Mouse (Mus musculus) heart, postnatal 14 days (tissue): ENCODE data around the gene Anp32e. TPM values are rescaled to one million over a fixed set of nuclear protein-coding genes. Genes with fewer than 3 reads are reported as not detected.
A peak's percentile ranks its signal among the peaks of the same experiment; 100 is the strongest.
"Not testable (repeated sequence)": the region's sequence is repeated elsewhere in the genome, so short reads cannot be mapped to it uniquely, and the experiment has no call there.

Experiments
- DNase-seq, 2 experiments: peaks; one replicate each; pipeline ENCODE4 v3.0.0; 2021 to 2022
- intact Hi-C: fragments of 180-260 bp; cut with DNase I; formaldehyde crosslinking; loops from one replicate; pipeline ENCODE4 v1.15.1; 2025
- long read RNA-seq, 2 experiments: library from polyadenylated mRNA; stranded (forward); transcript quantifications; one replicate each; pipeline ENCODE4 v2.0.0; 2021
- total RNA-seq, 2 experiments: library from RNA; stranded (reverse); gene quantifications; 2 replicates each; pipeline ENCODE4 v1.2.3; 2021

Gene Anp32e
- total RNA-seq, result 10 to 100 TPM; 72.7 to 86.1 TPM
- long read RNA-seq, experiment 1, transcript Anp32e-202 (7 exons, 3,274 nt), result major isoform, 39 of 51 reads
- long read RNA-seq, experiment 1, partial matches to known transcripts, result 1 of 51 reads
- long read RNA-seq, experiment 1, other reads (novel, unspliced or antisense), result 9 of 51 reads
- long read RNA-seq, experiment 2, transcript Anp32e-202 (7 exons, 3,274 nt), result major isoform, 42 of 58 reads
- long read RNA-seq, experiment 2, partial matches to known transcripts, result 13 of 58 reads
- long read RNA-seq, experiment 2, other reads (novel, unspliced or antisense), result 0 of 58 reads

DNA sequence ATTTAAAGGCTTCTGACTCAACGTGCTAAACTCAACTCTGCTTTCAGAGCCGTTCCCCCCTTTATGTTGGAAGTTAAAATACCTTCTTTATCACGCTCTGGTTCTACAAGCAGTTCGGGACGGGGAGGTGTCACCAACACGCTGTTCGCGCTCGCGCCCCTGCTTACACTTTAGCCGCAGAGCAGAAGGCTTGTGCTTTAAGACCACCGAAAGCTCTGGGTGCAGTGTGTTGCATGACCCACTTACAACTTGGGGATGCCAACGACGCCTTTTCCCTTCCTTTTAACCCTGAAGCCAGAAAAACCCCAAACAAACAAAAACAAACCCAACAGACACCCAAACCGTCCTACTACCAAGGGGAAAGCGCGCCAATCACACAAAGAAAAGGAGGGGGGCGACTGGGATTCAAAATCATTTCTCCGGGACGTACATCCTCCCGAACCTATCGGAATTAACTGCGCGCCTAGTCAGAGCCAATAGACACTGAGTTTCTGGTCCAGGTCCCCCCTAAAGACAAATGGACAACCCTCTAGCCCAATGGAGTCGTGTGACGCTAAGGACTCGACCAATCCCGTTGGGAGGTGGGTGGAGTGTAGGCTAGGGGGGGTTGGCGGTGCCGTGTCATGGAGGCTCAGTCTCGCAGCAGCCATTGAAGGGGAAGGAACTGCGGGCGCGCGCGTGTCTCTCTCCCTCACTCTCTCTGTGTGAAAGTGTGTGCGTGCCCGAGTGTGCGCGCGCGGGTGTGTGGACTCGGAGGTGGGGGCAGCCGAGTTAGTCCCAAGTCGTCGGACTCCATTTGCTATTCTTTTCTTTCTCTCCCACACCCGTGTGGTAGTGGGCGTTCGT is at the start of gene Anp32e:
Gene Anp32e, plus strand, starts transcription at position 589 of the 846 bp plus-strand sequence.
- peak; percentile 95 to 97 for DNase-seq
- intact Hi-C loops, result no loop called here

DNA sequence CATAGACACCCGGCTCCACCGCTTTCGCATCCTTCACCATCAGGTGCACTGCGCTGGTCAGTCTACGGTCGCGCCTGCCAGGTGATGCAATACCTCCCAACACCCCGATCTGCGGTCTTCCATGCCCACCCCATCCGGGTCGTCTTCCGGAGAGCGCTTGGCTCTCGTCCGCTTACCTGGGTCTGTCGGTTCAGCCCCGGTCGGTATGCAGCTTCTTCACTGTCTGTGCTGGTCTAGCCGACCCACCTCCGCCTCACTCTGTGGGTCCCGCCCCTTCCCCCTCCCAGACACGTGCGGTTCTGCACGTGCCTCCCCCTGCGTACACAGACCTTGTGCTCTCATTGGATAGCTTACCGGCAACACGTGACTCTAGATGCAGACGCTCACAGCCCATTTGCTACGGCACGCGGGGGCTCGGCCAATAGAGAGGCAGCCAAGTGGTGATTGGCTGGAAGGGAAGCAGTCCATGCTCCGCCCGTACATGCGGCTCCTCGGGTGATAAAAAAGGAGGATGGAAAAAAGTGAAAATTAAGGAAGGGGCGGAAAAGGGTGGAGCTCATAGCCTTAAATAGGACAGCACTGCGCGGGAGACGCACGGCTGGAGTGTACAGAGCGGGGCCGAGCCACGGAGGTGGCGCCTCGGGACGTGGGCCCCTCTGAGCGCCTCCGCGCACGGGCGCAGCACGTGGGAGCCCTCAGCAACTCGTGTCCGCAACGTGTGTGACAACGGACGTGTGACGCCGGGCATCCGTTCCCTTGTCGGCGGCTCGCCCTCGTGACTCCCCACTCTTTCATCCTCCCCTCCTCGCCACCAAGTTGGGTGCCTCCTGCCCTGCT is 46.8 kb upstream of the Anp32e start, which contains the start of gene Ciart:
Gene Ciart, minus strand, starts transcription at position 273 of the 837 bp plus-strand sequence.
- DNase-seq, result peak; percentile 88 to 91
- intact Hi-C loops, result no loop called here

DNA sequence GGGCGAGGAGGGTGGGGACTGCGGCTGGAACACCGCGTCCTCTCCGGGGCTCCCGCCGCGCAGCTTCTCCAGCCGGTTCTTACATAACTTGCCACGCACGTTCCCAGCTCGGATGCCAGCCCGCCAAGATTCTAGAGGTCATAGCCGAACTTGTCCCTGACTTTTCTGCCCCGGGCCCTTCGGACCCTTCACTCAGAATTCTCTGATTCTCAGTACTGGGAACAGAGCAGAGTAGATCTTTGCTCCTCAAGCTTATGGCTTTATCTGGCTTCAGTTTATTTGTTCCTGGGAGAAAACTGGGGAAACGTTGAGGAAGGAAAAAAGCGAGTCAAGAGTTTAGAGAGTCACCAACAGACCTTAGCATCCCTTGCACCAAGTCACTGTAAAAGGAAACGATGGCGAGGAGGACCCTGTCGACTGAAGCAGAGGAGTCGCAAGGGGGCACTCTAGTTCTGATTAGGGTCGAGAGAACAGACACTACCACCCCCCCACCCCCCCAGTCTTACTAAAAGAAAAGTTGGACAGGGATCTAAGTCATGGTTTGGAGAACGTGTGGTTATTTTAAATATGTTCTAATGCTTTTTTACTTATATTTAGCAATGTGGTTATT is 46.1 kb upstream of the Anp32e start:
- DNase-seq, result peak; percentile 77 to 86
- intact Hi-C loops, result loop anchor here (1.0 kb wide), 1 partner anchor 23 kb away; no protein-coding TSS in a partner anchor

DNA sequence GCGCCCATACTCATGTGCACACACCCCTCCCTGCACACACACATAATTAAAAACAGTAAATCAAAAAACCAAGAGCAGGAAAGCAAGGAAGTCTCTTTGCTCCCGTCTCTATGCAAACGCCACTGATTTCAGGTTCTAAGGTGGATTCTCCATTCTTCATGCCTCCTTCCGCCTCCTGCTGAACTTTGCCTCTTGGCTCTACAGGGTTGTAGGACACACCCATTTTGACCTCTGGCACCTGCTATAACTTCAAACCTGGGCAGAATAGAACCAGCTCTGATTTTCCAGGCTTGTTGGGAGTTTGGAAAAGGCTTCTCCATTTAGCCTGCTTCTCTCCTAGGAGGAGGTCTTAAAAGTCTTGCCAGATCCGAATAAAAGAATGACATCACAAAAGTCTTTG is 44.6 kb upstream of the Anp32e start:
- intact Hi-C loops, result no loop called here
- DNase-seq, result no peak

DNA sequence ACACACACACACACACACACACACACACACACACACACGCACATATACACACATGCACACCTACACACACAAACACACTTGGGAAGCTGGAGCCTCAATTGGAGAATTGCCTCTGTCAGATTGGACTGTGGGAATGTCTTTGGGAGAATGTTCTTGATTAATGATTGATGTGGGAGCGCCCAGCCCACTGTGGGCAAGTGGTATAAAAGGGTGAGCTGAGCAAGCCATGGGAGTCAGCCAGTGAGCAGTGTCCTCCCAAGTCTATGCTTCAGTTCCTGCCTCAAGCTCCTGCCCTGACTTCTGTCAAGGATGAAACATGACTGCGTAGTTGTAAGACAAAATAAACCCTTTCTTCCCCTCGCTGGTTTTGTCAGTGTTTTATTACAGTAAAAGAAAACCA is 41.5 kb upstream of the Anp32e start:
- intact Hi-C loops, result no loop called here
- DNase-seq, result no peak

DNA sequence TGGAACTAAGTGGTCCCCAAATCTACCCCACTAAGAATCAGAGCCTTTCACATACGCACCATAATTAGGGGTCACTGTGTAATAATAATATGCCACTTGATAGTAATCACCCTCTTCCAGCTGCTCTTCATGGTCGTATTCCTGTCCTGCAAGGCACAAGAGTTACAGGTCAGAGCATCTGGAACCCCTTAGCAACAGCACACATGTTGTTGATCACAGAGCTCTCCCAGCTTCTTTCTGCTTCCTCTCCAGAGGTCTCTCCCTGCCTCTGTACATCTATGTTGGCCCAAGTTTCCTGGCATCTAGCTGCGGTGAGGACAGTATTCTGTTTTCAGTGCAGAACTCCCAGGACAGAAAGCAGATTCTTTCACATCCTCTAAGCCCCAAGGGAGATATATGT is 39.4 kb upstream of the Anp32e start:
- intact Hi-C loops, result no loop called here
- DNase-seq, result no peak

DNA sequence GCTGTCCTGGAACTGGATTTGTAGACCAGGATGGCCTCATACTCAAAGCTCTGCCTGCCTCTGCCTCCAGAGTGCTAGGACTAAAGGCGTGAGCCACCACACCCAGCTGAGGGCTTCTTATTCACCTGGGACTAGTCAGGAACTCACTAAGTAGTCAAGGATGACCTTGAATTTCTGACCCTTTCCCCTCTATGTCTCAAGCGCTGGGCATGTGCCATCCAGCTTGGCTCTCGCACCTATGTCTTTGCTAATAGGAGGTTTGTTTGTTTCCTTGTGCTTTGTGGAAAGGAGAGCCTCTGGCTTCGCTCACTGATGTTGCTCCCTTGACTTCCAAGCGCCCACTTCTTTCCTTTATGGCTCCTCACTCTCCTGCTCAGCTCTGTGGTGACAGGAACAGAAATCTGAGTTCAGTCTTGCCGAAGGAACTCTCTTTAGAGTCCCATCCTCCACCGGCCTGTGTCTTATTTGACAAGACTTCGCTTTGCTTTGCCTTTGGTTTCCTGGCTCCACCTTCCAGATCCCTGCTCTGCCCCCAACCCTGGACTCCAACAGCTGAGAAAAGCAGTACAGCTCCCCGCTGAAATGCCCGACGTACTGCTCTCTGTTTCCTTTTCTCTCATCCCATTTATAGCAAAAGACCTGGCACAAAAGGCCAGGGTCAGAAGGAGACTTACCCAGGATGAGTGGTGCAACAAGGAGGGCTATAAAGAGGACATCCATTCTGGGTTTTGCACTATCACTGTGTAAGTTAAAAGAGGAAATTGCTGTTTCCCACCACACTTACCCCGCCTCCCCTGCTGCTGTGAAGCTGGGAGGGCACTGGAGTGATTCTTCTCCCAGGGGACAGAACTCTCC is 37.6 kb upstream of the Anp32e start, which contains the start of gene BC028528:
Gene BC028528, minus strand, starts transcription at position 795 of the 855 bp plus-strand sequence.
- intact Hi-C loops, result no loop called here
- peak; percentile 49 to 53 for DNase-seq

DNA sequence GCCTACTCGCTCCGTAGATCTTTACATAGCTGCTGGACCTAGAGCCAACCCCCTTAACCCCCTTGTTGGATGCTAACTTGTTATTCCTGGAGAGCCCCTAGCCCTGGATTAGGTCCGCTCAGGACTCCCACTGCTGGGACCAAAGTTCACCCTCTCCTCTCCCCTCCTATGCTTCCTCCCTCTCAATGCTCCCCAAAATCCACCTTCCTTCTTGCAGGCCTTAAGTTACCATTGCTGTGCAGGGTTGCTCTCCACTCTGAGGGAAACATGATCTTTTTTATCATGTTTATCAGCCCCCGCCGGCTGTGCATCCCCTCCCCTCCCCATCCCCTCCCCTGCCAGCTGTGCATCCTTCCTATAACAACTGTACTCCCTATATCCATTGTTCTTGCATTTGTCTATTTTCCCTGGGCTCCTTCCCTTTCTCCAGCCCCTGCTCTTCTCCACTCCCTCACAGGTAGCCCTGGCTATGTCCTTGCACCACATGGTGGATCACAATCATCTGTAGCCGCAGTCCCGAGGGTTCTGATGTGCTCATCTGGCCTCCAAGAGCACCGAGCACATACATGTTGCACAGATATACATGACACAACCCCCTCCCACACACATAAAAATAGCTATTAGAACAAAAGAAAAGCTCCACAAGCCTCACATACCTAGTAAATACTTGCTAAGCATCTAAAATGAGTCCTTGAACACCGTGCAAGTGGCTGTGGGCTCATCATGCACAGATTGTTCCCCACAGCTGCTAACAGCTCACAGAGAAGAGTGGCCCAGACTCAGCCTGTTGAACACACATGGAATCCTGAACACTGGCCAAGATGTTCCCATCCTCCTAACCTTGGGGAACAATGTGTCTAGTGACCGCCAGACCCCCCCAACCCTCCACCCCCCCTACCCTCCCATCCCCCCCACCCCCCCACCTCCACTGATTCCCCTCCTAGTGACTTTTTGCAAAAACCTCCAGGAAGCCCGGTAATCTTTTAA is 36.7 kb upstream of the Anp32e start:
- DNase-seq, result no peak
- intact Hi-C loops, result no loop called here

DNA sequence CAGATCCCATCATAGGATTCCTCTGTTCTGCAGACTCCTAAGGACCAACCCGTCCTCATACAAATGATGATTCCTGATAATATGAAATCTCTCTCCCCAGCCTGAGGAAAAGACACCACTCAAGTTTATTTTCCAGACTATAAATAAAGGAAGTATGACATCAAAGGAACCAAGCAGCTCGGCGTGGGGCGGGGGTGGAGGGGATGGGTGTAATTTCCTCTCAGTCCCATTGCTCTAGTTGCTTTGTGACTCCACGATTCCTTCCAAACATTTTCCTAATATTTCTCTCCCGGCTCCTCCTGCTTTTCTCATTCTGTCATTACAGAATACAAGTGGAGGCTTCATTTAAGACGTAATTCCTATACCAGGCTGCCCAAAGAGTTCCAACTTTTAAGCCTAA is 35.9 kb upstream of the Anp32e start:
- intact Hi-C loops, result no loop called here
- peak in 1 of 2 experiments; percentile 25 for DNase-seq

DNA sequence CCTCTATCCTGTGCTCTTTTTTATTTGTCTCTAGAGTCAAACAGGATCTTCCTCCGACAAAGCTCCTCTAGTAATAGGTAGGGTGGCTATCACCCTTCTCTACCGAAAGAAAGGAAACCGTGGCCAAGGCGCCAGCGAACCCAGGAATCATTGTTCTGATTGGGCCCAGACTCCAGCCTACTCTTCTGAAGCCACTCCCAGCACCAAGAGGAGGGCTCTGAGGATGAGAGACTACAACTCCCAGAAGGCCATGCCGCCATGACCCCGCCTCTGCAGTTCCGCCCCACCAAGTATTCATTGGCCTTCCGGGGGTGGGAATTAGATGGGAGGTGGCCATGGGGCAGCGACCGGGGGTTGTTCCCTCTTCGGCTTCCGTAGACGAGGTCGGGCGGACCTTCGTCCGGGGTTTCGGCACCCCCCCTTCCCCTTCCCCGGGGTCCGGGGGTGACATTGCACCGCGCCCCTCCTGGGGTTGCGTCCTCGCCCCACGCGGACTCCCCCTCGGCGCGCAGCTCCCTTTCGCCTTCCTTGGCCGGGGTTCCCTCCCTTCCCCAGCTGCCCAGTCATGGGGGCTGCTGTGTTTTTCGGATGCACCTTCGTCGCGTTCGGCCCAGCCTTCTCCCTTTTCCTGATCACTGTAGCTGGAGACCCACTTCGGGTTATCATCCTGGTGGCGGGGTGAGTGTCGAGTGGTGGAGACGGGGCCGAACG is 35.3 kb upstream of the Anp32e start, which contains the start of gene Aph1a:
Gene Aph1a, plus strand, starts transcription at position 364 of the 711 bp plus-strand sequence.
- intact Hi-C loops, result not testable (repeated sequence)
- peak; percentile 94 to 95 for DNase-seq

DNA sequence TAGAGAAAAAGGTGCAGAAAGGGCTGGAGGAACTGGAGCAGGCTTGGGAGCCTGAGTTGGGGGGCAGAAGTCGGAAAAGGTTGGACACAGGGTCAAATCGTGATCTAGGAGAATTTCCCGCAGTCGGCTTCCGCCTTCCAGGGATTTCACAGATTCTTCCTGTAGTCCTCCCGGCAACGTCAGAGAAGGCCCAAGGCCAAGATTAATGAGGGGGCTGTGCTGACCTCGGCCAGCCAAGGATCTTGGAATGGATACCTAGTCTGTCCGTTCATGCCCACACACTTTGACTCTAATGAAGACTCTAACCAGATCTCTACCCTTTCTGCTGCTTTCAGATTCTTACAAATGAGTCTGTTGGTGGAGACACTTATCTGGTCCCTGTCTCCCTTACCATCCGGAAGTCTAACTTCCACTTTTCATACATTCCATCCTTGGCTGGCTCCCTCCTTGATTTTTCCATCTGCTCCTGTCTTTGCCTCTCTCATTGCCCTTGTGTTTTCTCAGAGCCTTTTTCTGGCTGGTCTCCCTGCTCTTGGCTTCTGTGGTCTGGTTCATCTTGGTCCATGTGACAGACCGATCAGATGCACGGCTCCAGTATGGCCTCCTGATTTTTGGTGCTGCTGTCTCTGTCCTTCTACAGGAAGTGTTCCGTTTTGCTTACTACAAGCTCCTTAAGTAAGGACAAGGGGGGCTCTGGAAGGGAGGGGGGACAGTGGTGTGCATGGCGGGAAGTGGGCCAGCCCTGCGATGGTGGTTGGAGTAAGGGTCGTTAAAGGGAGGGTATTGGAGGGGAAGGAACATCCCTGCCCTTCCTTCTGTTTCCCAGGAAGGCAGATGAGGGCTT is 34.5 kb upstream of the Anp32e start:
- intact Hi-C loops, result no loop called here
- DNase-seq, result peak; percentile 62 to 79

DNA sequence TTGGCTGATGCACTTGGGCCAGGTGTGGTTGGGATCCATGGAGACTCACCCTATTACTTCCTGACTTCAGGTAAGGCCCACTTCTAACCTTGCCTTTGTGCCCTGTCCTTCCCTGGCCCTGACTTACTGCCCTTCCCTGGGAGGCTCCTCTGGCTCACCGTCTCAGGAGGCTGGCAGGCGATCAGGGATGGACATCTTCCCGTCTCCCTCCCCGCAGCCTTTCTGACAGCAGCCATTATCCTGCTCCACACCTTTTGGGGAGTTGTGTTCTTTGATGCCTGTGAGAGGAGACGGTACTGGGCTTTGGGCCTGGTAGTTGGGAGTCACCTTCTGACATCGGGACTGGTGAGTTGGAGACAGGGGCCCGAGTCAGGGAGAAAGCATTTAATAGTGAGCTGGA is 33.5 kb upstream of the Anp32e start:
- DNase-seq, intact Hi-C loops: not testable (repeated sequence)

DNA sequence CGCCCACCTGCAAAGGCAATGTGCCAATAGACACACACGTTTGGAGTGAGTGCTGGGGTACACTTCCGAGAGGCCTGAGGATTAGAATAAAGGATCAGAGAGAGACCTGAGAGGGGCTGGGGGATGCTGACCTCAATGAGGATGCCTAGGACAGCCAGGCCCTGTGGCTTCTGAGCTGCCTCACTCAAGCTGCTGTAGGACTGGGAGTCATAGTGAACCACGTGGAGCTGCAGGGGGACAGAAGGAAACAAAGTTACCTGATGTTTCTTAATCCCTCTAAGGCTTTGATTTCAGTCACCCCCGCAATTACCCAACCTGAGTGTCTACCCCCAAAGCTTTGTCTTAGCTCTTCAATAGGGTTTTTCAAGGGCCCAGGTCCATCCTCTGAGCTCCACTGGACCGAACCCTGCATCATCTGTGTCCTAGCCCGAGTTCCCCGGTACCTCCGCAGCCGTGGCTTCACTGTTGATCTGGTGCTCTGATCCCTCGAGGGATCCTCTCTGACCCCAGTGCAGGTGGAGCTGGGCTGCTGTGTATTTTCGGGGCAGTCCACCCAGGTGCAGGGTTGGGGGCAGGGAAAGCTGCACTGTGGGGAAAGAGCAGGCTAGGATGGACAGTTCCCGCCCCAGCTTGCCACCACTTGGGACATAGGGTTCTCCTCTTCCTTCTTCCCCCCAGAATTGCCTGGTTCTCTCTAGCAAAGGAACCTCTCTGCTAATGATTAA is 29.1 kb upstream of the Anp32e start:
- intact Hi-C loops, result no loop called here
- no peak for DNase-seq

DNA sequence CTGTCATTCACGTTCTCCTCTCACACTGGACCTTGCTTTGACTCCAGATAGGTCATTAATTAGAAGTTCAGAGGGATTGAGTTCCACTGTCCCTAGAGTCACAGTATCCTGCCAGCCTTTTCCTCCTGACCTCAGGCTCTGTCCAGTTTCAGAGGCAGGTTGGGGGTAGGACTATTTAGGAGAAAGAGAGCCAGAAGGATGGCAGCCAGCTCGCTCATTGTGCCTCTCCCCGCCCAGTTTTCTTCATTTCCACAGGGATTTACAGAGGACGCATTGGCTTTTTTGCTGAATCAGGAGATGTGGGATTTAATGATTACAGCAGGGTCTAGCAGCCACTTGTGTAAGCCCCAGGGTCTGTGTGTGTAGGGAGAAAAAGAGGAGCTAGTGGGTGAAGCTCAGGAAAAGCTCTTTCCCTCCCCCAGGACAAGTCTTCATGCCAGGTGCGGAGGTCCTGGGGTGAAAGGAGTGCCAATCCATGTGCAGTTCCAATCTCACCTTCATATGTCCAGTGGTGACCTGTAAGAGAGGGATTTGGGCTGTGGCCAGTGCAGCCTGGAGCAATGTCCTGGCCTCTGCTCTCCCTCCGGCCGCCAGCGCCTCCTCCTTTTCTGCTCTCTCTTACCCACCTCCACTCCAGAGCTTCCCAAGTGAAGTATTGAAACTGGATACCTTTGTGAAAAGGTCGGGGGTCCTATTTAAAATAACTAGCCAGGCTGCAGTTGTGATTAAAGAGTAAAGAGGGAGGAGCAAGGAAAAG is 27.3 kb upstream of the Anp32e start:
- intact Hi-C loops, result no loop called here

DNA sequence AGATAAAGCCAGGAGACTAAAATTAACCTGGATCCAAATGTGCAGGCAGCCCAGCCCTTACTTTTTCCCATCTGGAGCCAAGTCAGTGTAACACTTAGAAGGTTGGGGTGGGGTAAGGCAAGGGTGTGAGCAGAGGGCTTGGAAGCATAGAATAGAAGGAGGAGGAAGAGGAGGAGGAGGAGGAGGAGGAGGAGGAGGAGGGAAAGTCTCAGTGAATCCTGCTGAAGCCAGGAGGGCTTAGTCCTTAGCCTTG is 26.7 kb upstream of the Anp32e start:
- no peak for DNase-seq

More for the DNA sequence above, 27.3 kb upstream of the Anp32e start:
- peak; percentile 35 to 51 for DNase-seq

More for the DNA sequence above, 26.7 kb upstream of the Anp32e start:
- intact Hi-C loops, result no loop called here
